Comparison of ENCODE assay signal across 9 mouse cellular contexts in genomic region chr3:70803885-70804284, GRCm38 (mm10).
"Had no signal": no experiment of that assay in that cellular context is flagged by ENCODE, and none has a peak within 500 bp of the region (broad histone marks: within the 10 kb centered on the region; RNA-seq: fewer than 3 reads in every experiment).

No protein-coding gene starts in this region.

- H3K36me3 ChIP-seq: limb, embryonic 13.5 days; midbrain, embryonic 12.5 days had no signal

- DNase-seq: kidney, postnatal 10 days; kidney, postnatal 4 days; left cerebral cortex, postnatal 4 days; lung, adult 18-20 months; right cerebral cortex, postnatal 14 days; thymus, postnatal 36 days had no signal

- H3K27ac ChIP-seq: limb, embryonic 13.5 days; liver, embryonic 14.5 days; midbrain, embryonic 12.5 days had no signal

- H3K4me3 ChIP-seq: limb, embryonic 13.5 days; midbrain, embryonic 12.5 days had no signal

- H3K4me1 ChIP-seq: limb, embryonic 13.5 days; midbrain, embryonic 12.5 days had no signal

- H3K27me3 ChIP-seq: limb, embryonic 13.5 days; midbrain, embryonic 12.5 days had no signal
